In genomic region chr13:59674761-59675150, GRCm38 (mm10) we compare ENCODE assay signal across 9 mouse cellular contexts. TPM values are rescaled to one million over a fixed set of nuclear protein-coding genes. Genes with fewer than 3 reads are reported as not detected.
DNase-seq lines count a peak whose midpoint lies in the region; ATAC-seq lines count a peak whose summit lies in the region.
"Had no signal": no experiment of that assay in that cellular context is flagged by ENCODE, and none has a peak within 500 bp of the region (broad histone marks: within the 10 kb centered on the region; RNA-seq: fewer than 3 reads in every experiment).

No protein-coding gene starts in this region.

- H3K9me3 ChIP-seq in heart, embryonic 13.5 days = no peaks in the 10 kb centered on the region
- no peaks in the 10 kb centered on the region for H3K9me3 ChIP-seq in forebrain, embryonic 11.5 days (ENCODE audit: control insufficient read depth, low read length)
- no peaks in the 10 kb centered on the region for H3K9me3 ChIP-seq in midbrain, embryonic 15.5 days

- no peak for DNase-seq in heart, adult 8-10 months (ENCODE audit: low spot score)
- DNase-seq in adrenal gland, postnatal 25 days = peak; percentile 15
- DNase-seq in forebrain, embryonic 11.5 days (ENCODE audit: low spot score) = peak; percentile 77
- DNase-seq in kidney, postnatal 10 days = peak; percentile 30
- DNase-seq in layer of hippocampus, postnatal 25 days (ENCODE audit: extremely low spot score in 1 of 2, low spot score in 1 of 2) = no peak
- DNase-seq in urinary bladder, postnatal 14 days (ENCODE audit: low spot score) = no peak

- H3K4me2 ChIP-seq in heart, embryonic 13.5 days = peak overlapping the region; percentile 85
- peak overlapping the region; percentile 59 for H3K4me2 ChIP-seq in forebrain, embryonic 11.5 days (ENCODE audit: low read depth, low read length, severe bottlenecking)
- peak overlapping the region; percentile 61 for H3K4me2 ChIP-seq in midbrain, embryonic 15.5 days

- H3K4me1 ChIP-seq in heart, embryonic 13.5 days = peaks cover 18% of the 10 kb centered on the region
- peaks cover 8% of the 10 kb centered on the region for H3K4me1 ChIP-seq in forebrain, embryonic 11.5 days (replicated peaks; ENCODE audit: control insufficient read depth, insufficient read depth, low read length)
- peaks cover 26% of the 10 kb centered on the region for H3K4me1 ChIP-seq in midbrain, embryonic 15.5 days

- no peak for ATAC-seq in heart, embryonic 13.5 days (ENCODE audit: extremely low read depth, insufficient number of reproducible peaks, low FRiP score, low TSS enrichment)
- ATAC-seq in forebrain, embryonic 11.5 days (replicated peaks; ENCODE audit: low FRiP score) = 0 out of 2 replicates have a peak, but pooled peaks have one; percentile 42
- ATAC-seq in midbrain, embryonic 15.5 days (replicated peaks) = peak; percentile 29; the same call in 1 of the 2 replicates

- H3K4me3 ChIP-seq in heart, embryonic 13.5 days = peak overlapping the region; percentile 84
- H3K4me3 ChIP-seq in forebrain, embryonic 11.5 days (ENCODE audit: low read depth, low read length) = peak overlapping the region; percentile 72
- peak overlapping the region; percentile 76 for H3K4me3 ChIP-seq in midbrain, embryonic 15.5 days

- WGBS in heart, embryonic 13.5 days = 4% methylated on average over 13 of the region's 13 CpGs
- under 1% methylated on average over 13 of the region's 13 CpGs for WGBS in forebrain, embryonic 11.5 days
- WGBS in midbrain, embryonic 15.5 days = 1% methylated on average over 13 of the region's 13 CpGs

- H3K27ac ChIP-seq in heart, embryonic 13.5 days (replicated peaks) = peak overlapping the region; percentile 68
- H3K27ac ChIP-seq in forebrain, embryonic 11.5 days (ENCODE audit: low read depth, low read length) = peak overlapping the region; percentile 87
- H3K27ac ChIP-seq in midbrain, embryonic 15.5 days = peak overlapping the region; percentile 77

- peak overlapping the region; percentile 86 for H3K9ac ChIP-seq in heart, embryonic 13.5 days
- H3K9ac ChIP-seq in forebrain, embryonic 11.5 days (ENCODE audit: low read length) = peak overlapping the region; percentile 93
- H3K9ac ChIP-seq in midbrain, embryonic 15.5 days = peak overlapping the region; percentile 66

- no peaks in the 10 kb centered on the region for H3K27me3 ChIP-seq in heart, embryonic 13.5 days (replicated peaks)
- H3K27me3 ChIP-seq in forebrain, embryonic 11.5 days (ENCODE audit: control insufficient read depth, insufficient read depth, low read length) = no peaks in the 10 kb centered on the region
- H3K27me3 ChIP-seq in midbrain, embryonic 15.5 days (replicated peaks) = no peaks in the 10 kb centered on the region

- no peaks in the 10 kb centered on the region for H3K36me3 ChIP-seq in heart, embryonic 13.5 days
- H3K36me3 ChIP-seq in forebrain, embryonic 11.5 days (ENCODE audit: control insufficient read depth, insufficient read depth, low read length) = no peaks in the 10 kb centered on the region
- no peaks in the 10 kb centered on the region for H3K36me3 ChIP-seq in midbrain, embryonic 15.5 days (replicated peaks)

RNA-seq across cellular contexts. Expression of gene Golm1, which starts 0.9 kb away (rescaled TPM):
- polyA plus RNA-seq in heart, embryonic 13.5 days (2015; fragmentation: Nextera tagmentation; extraction: Ambion mirVana) = 44.8 and 51.3 TPM in 2 replicates
- 10 to 100 TPM; 12.3 to 17.9 (median 14.4) TPM for total RNA-seq in heart, adult 8-10 months (2022)
- total RNA-seq in adrenal gland, postnatal 25 days (2021) = 5.7 and 7.2 TPM in 2 replicates
- polyA plus RNA-seq in forebrain, embryonic 11.5 days (2014; fragmentation: Nextera tagmentation; extraction: Ambion mirVana) = 131 and 133 TPM in 2 replicates
- 31.0 and 32.8 TPM in 2 replicates for polyA plus RNA-seq in midbrain, embryonic 15.5 days (2015; fragmentation: Nextera tagmentation; extraction: Ambion mirVana)
- 10 to 100 TPM; 54.3 to 62.7 TPM for total RNA-seq in layer of hippocampus, postnatal 25 days (2021)

RNA-seq across cellular contexts. Expression of gene 4921517D22Rik, which starts 19.2 kb away (rescaled TPM):
- polyA plus RNA-seq in heart, embryonic 13.5 days (2015; fragmentation: Nextera tagmentation; extraction: Ambion mirVana) = not detected in 2 replicates
- not detected for total RNA-seq in heart, adult 8-10 months (2022)
- not detected in 2 replicates for total RNA-seq in adrenal gland, postnatal 25 days (2021)
- polyA plus RNA-seq in forebrain, embryonic 11.5 days (2014; fragmentation: Nextera tagmentation; extraction: Ambion mirVana) = not detected in 2 replicates
- polyA plus RNA-seq in midbrain, embryonic 15.5 days (2015; fragmentation: Nextera tagmentation; extraction: Ambion mirVana) = not detected in 2 replicates
- total RNA-seq in layer of hippocampus, postnatal 25 days (2021) = not detected
- total RNA-seq: adrenal gland, postnatal 36 days had no signal

RNA-seq across cellular contexts. Expression of gene Spata31d1a, which starts 35.4 kb away (rescaled TPM):
- polyA plus RNA-seq in heart, embryonic 13.5 days (2015; fragmentation: Nextera tagmentation; extraction: Ambion mirVana) = not detected in 2 replicates
- not detected for total RNA-seq in heart, adult 8-10 months (2022)
- not detected in 2 replicates for total RNA-seq in adrenal gland, postnatal 25 days (2021)
- not detected in 2 replicates for polyA plus RNA-seq in forebrain, embryonic 11.5 days (2014; fragmentation: Nextera tagmentation; extraction: Ambion mirVana)
- 0.17 and 0.26 TPM in 2 replicates for polyA plus RNA-seq in midbrain, embryonic 15.5 days (2015; fragmentation: Nextera tagmentation; extraction: Ambion mirVana)
- total RNA-seq in layer of hippocampus, postnatal 25 days (2021) = under 1 TPM; 0.27 to 0.38 TPM
- total RNA-seq: adrenal gland, postnatal 36 days had no signal

RNA-seq across cellular contexts. Expression of gene Spata31d1b, which starts 37.3 kb away (rescaled TPM):
- not detected in 2 replicates for polyA plus RNA-seq in heart, embryonic 13.5 days (2015; fragmentation: Nextera tagmentation; extraction: Ambion mirVana)
- total RNA-seq in heart, adult 8-10 months (2022) = not detected
- not detected in 2 replicates for total RNA-seq in adrenal gland, postnatal 25 days (2021)
- polyA plus RNA-seq in forebrain, embryonic 11.5 days (2014; fragmentation: Nextera tagmentation; extraction: Ambion mirVana) = not detected in 2 replicates
- not detected in 2 replicates for polyA plus RNA-seq in midbrain, embryonic 15.5 days (2015; fragmentation: Nextera tagmentation; extraction: Ambion mirVana)
- total RNA-seq in layer of hippocampus, postnatal 25 days (2021) = under 1 TPM; 0.12 to 0.14 TPM
- total RNA-seq: adrenal gland, postnatal 36 days had no signal

RNA-seq across cellular contexts. Expression of gene Spata31d1d, which starts 56.8 kb away (rescaled TPM):
- not detected in 2 replicates for polyA plus RNA-seq in heart, embryonic 13.5 days (2015; fragmentation: Nextera tagmentation; extraction: Ambion mirVana)
- not detected for total RNA-seq in heart, adult 8-10 months (2022)
- not detected in 2 replicates for total RNA-seq in adrenal gland, postnatal 25 days (2021)
- not detected in 2 replicates for polyA plus RNA-seq in forebrain, embryonic 11.5 days (2014; fragmentation: Nextera tagmentation; extraction: Ambion mirVana)
- not detected in 2 replicates for polyA plus RNA-seq in midbrain, embryonic 15.5 days (2015; fragmentation: Nextera tagmentation; extraction: Ambion mirVana)
- total RNA-seq in layer of hippocampus, postnatal 25 days (2021) = not detected
- total RNA-seq: adrenal gland, postnatal 36 days had no signal

Comparison
In these comparisons a context has a peak if more than half of its experiments do, and no peak if none do; other contexts are left out.
1. DNase-seq: peak in adrenal gland, postnatal 25 days (single experiment), forebrain, embryonic 11.5 days (single experiment) and kidney, postnatal 10 days (single experiment); none in heart, adult 8-10 months (single experiment), layer of hippocampus, postnatal 25 days (0 of 2) and urinary bladder, postnatal 14 days (single experiment).
2. Peak in every context shown above with its lines, with median percentiles within 50 percentile points of each other: H3K27ac ChIP-seq, H3K4me2 ChIP-seq, H3K4me3 ChIP-seq and H3K9ac ChIP-seq.